Mouse (Mus musculus): ENCODE data around the gene Tep1.
"Not testable (repeated sequence)": the region's sequence is repeated elsewhere in the genome, so short reads cannot be mapped to it uniquely, and the experiment has no call there.

Tep1 gene

DNA sequence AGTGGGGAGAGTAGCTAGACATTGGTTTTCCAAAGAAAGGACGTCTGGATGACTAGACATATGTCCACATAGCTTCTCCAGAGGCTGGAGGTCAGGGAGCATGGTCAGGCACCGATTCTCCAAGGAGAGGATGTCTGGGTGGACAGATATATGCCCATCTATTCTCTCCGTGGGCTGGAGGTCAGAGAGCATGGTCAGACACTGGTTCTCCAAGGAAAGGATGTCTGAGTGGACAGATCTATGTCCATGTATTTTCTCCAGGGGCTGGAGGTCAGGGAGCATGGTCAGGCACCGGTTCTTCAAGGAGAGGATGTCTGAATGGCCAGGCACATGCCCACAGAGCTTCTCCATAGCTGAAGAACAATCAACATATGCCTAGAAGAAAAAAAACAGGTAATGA lies 2.1 kb downstream of the Tep1 start:
- no peak for DNase-seq

GRCm38 (mm10) chr14:50866966-50867365 lies 3.4 kb downstream of the Tep1 start:
- DNase-seq = no peak

GRCm38 (mm10) chr14:50865005-50865404 lies 5.4 kb downstream of the Tep1 start:
- not testable (repeated sequence) for DNase-seq

DNA sequence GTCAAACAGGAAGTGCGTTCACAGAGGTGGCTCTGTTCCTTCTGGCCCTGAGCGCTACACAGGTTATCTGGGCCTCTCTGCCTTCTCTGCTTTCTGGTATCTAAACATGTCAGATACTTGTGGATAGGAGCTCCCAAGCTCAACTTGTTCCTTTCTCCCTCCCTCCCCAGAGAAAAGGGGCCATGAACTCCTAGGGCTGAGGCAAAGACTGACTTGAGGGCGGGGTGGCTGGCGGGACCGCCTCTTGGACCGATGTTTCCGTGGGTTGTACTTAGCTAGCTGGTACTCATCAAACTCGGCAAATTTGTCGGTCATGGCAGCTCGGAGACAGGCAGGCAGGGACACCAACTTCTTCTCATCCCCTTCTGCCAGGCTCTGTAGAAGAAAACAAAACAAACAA lies 7.7 kb downstream of the Tep1 start:
- DNase-seq = no peak

DNA sequence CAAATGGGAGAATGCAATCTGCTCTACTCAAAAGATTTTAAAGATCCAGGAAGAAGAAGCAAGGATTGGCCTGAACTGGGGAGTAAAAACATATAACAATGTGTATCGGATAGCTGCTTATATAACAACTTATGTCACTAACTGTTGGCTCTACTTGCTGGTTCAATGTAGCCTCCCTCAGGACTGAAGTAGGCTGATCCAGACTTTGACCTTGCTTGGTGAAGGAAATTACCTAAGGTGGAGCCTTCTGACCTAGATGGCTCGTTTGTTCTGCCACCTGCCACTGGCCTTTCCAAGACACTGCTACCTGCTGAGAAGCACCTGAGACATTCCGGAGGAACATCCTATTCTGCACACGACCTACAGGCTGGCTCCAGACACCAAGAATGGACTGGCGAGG lies 14.6 kb downstream of the Tep1 start:
- DNase-seq = no peak

- DNase-seq = peak; percentile 26
Observed at GRCm38 (mm10) chr14:50837236-50837635, 33.1 kb downstream of the Tep1 start.

DNA sequence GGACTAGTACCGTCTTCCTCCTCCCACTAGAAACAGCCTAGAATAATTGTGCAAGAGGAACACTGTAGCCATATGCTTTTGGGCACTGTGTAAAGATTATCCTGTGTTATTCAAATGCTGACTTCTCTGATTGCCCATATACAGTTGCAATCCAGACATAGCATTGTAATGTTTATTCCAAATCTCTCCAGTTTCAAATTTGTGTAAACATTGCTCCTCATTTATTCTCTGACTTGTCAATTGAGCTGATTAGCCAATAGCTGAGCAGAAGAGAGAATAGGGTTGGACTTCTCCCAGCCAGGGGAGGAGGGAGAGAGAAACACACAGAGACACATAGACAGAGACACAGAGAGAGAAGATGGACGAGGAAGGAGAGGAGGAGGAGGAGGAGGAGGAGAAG lies 35.9 kb downstream of the Tep1 start:
- no peak for DNase-seq

DNA sequence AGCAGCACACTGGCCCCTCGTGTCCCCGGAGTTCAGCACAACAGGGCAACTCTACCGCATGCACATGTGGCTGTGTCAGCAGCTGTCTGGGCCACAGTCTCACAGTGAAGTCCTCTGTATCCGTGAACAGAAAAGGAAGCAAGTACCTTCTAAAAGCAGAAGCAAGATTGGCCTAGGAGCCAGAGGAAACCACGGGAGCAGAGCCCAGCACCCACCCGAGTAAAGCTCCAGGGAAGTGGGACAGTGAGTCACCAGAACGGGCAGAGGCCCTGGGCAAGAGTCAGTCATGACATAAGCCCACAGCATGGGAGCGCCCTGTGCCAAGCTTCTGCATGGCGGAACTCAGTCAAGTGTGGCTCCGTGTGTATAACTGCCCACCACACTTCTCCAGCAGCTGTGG lies 36.4 kb downstream of the Tep1 start:
- DNase-seq = no peak

- no peak for DNase-seq
Observed at GRCm38 (mm10) chr14:50829878-50830277, 40.5 kb downstream of the Tep1 start.

DNA sequence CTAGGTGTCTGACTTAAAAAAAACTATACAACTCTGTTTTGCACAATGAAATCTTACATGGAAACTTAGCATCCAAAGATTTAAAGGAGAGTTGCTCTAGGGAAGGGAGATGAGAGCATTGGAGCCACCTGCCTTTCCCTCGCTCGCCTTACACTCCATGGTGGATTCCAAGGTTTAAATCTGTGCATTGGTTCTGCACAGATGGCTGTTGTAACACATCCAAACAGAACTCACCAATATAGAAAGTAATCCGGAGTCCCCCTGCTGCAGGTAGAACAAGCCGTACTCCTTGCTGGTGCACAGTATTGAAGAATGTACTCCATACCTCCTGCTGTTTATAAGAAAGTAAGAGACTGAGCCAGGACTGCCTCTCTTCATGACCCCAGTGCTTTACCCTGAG lies 43.8 kb downstream of the Tep1 start:
- DNase-seq = no peak

DNA sequence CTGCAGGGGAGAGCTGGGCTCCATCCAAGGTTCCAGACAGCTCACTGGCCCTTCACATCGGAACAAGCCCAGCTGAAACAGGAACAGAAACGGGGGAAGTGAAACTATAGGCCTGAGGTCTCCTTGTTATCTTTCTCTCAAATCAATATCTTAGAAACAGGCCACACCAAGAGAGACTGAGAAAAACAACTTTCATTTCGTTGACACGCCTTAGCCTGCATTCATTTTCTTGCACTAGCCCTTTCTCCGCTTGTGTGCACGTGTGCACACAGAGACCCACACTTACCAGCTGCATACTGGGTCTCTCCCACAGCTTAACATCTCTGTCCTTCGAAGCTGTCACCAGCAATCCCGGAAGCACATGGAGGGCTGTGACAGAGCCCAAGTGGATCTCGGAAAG lies 46.1 kb downstream of the Tep1 start:
- DNase-seq = no peak

GRCm38 (mm10) chr14:50823240-50823639 lies 47.1 kb downstream of the Tep1 start:
- DNase-seq = peak; percentile 30

DNA sequence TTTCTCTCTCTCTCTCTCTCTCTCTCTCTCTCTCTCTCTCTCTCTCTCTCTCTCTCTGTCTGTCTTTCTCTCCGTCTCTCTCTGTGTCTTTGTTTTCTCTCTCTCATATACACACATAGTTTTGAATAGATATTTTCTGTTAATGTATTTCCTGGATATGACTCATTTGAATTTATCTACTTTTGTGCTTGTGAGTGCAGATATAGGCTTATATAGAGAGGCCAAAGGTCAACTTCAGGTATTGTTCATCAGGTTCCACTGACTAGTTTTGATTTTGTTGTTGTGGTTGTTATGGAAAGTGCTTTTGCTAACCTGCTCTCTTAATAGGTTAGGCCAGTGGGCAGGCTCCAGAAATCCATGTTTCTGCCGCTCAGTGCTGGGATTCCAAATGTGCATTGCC lies 57.3 kb downstream of the Tep1 start:
- DNase-seq = no peak

DNA sequence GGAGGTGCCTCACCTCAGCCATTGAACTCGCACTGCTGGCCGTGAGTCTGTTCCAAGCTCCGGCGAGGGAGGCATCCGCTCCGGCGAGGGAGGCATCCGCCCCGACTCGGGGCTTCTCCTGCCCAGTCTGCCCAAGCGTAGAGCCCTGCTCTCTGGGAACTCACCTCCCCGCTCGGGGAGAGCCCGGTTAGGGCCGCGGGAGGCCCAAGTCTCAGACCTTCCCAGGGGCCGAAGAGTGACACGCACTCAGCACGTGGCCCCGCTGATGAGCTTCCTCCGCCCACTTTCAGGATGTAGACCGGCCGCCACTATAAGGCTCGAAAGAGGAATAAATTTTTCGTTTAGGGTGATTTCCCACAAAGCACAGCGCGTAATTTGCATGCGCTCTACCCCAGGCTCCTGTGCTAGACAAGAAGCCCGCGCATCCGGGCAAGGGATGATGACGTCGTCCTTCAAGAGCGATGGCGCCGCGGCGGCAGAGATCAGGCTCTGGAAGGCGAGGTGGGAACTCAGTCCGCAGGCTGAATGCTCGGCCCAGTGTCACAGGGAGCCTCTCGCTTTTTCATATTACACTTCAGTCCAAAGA lies 62.8 kb downstream of the Tep1 start, which contains the start of the genes Ccnb1ip1 and Parp2:
Gene Ccnb1ip1 (minus strand): TSS at position 246 of the 586 bp plus-strand sequence.
Gene Parp2 (plus strand): TSS at position 355 of the 586 bp plus-strand sequence.
- peak; percentile 91 for DNase-seq

GRCm38 (mm10) chr14:50806469-50806868 lies 63.9 kb downstream of the Tep1 start:
- DNase-seq = not testable (repeated sequence)

DNA sequence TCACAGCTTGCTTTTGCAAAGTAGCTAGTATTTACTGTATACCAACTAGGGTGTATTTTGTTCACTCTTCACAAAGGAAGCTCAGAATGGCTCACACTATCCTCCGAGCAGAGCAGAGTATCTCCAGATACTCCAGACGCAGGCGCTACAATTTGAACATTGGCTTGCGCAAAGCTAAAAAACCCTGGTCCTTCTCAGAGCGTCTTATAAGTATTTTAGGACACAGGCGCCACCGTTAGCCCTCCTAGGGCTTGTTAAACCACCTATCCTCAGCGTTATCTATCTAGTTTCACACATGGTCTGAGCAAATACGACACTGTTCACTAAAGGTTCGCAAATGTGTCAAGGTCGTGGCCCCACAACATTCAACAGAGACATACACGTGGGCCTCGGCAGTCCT lies 65.7 kb downstream of the Tep1 start:
- no peak for DNase-seq

DNA sequence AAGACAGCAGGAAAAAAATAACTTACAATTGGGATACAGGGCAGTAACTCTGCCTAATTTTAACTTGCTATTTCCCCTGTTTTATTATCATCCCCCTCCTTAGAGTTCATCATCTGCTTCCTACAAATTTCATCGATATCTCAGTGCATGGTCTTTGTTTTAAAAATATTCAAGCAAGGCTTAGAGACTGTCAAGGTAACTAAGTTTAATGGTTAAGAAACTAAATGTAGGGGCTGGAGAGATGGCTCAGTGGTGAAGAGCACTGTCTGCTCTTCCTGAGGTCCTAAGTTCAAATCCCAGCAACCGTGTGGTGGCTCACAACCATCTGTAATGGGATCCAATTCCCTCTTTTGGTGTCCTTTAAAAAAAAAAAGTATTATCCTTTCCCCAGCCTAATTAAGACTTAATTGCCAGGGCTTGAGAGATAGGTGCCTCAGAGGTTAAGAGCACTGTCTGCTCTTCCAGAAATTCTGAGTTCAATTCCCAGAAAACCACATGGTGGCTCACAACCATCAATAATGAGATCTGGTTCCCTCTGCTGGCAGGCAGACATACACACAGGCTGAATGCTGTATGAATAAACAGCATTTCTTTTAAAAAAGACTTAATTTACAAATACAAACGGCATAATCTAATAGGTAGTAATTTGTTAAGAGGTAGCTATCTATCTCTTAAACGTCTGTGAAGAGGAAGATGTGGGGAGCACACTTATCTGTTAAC lies 67.4 kb downstream of the Tep1 start:
- peak; percentile 29 for DNase-seq

GRCm38 (mm10) chr14:50802441-50802840 lies 67.9 kb downstream of the Tep1 start:
- DNase-seq = no peak

DNA sequence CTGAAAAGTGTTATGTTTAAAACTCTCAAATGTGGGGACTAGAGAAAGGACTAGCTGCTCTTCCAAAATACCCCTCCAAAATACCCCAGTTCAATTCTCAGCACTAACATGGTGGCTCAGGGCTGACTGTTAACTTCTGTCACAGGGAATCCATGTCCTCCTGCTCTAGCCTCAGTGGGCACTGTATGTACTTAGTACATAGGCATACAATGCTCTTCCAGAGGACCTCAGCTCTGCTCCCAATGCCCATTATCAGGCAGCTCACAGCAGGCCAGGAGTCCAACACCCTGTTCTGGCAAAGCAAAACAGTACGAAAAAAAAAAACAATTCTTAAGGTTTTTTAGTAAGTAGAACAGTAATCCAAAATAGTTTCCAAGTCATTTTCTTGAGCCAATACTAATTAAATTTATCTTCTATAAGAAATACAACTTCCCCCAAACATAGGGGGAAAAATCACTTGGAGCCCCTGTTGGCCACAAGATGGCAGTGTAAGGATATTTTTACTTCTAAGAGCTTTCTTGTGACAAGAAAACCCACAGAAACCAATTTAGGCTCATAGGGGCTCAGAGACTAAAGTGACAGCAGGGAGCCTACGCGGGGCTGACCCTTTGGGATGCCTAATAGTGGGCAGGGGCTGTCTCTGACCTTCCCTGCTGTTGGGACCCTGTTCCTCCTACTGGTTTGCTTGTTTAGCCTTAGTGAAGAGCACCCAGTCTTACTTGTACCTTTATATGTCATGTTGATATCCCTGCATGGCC lies 70.7 kb downstream of the Tep1 start:
- DNase-seq = peak; percentile 38

DNA sequence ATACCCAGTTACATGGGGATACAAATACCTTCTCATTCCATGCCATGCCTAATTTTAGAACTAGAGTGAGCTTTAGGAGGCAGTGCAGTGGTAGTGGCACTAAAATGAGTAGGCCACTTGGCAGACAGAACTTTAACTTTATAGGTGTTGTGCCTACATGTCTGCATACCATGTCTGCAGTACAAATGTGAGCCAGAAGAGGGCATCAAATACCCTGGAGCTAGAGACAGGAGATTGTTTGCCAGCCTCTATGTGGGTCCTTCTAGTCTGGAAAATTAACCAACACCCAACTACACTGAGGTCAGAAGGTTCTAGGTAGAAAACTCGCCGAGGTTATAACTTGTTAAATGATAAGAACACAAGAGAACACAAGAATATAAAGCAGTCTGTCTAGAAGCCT lies 71.8 kb downstream of the Tep1 start:
- peak; percentile 58 for DNase-seq

DNA sequence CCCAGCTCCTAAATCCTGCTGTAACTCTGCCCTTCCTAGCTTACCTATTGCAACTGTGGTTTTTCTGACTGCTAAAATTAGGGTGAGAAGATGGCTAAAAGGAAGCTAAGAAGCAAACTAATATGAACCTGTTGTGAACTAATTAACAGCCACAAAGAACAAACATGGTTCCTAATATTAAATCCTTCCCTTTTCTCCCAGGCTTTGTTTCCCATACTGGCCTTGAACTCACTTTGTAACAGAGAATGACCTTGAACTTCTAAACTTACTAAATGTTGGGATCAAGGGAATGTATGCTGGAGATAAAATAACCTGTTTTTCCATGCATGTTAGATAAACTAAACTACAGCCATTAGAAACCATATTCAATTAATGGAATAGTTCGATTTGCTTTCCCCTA lies 73.9 kb downstream of the Tep1 start:
- no peak for DNase-seq

DNA sequence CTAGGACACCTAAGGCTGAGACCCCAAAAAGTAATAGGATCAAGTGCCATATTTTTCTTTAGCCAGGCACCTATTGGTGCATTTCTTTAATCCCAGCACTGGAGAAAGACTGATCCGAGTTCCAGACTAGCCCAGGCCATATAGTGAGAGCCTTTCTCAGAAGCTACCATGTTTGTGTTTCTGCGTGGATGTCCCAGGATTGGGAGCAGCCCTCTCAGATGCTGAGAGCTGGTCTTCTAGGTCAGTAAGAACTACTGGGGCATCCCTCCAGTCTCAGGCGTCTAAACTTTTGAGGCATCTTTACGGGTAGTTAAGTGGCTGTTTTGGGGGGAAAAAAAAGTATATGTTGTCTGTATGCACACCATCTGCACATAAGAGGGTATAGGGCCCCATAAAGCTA lies 74.4 kb downstream of the Tep1 start:
- DNase-seq = no peak

DNA sequence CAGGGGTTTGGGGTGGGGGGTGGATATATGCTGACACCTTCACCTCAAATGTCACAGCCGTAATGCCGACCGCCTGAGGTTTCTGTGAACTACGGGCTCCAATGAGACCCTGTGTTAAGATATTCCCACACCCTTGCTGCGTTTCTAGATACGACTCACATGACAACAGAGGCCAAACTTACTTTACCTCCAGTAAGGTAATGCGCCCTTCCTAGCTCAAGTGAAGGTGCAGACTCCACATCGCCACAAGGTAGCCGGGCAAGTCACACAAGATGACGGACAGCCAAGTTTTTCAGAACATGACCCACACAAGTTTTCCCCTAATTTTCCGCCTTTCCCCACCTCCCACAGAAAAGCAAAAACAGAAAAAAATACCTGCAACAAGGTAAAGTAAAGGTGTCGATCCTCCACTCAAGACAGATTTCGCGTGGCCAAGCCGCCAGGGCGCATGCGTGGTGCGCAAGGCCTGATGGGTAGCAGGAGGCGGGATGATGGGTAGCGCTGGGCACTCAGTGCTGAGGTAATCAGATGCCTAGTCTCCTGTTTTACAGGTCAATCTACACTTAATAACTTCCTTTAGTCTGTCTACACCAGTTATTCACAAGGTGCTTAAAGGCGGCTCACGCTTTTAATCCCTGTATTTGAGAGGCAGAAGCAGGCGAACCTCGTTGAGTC lies 75.0 kb downstream of the Tep1 start:
- no peak for DNase-seq

Measured in thymus, postnatal 4 days (tissue).